Mouse (Mus musculus): ENCODE data around the gene Rcbtb2. TPM values are rescaled to one million over a fixed set of nuclear protein-coding genes. Genes with fewer than 3 reads are reported as not detected.

The Rcbtb2 gene
- polyA plus RNA-seq, 1 experiment from 2014 or later: 44.0 TPM

DNA sequence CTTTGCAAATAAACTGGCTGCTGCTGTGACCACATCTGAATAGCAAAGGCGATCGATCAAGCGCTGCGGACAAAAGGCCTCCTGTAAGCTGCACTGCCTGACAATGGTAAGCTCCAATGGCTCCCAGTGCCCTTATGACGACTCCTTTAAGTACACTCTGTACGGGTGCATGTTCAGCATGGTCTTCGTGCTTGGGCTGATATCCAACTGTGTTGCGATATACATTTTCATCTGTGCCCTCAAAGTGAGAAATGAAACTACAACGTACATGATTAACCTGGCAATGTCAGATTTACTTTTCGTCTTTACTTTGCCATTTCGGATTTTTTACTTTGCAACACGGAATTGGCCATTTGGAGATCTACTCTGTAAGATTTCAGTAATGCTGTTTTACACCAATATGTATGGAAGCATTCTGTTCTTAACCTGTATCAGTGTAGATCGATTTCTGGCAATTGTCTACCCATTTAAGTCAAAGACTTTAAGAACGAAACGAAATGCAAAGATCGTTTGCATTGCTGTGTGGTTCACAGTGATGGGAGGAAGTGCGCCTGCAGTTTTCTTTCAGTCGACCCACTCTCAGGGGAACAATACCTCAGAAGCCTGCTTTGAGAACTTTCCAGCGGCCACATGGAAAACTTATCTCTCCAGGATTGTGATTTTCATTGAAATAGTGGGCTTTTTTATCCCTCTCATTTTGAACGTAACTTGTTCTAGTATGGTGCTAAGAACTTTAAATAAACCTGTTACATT, 115.8 kb downstream of the Rcbtb2 start:
- DNase-seq (ENCODE audit: low spot score) (peak; percentile 65), ATAC-seq (ENCODE audit: low FRiP score, low TSS enrichment) (peak; percentile 85)
- Histone ChIP-seq H3K9me3 (ENCODE audit: control insufficient read depth, low read length) (no peaks in the 10 kb centered on the region), H3K27ac (replicated peaks) (peak overlapping the region; percentile 90), H3K36me3 (ENCODE audit: control insufficient read depth, insufficient read depth, low read length) (no peaks in the 10 kb centered on the region), H3K9ac (ENCODE audit: low read length) (peak overlapping the region; percentile 70), H3K4me1 (replicated peaks; ENCODE audit: control insufficient read depth, insufficient read depth) (peaks cover 3% of the 10 kb centered on the region), H3K4me2 (replicated peaks; ENCODE audit: low read depth) (peak overlapping the region; percentile 63), H3K4me3 (ENCODE audit: low read depth, low read length) (peak overlapping the region; percentile 54), H3K27me3 (ENCODE audit: control insufficient read depth, insufficient read depth, low read length) (no peaks in the 10 kb centered on the region)
- under 1% methylated on average over 20 of the region's 20 CpGs for WGBS
- TF ChIP-seq CTCF (IDR thresholded peaks at IDR 0.05; ENCODE audit: low read depth): no peak
- TF ChIP-seq EP300 (optimal IDR thresholded peaks at IDR 0.05): no peak

- peak overlapping the region; percentile 63 for H3K4me2 ChIP-seq (replicated peaks; ENCODE audit: low read depth)
- peaks cover 3% of the 10 kb centered on the region for H3K4me1 ChIP-seq (replicated peaks; ENCODE audit: control insufficient read depth, insufficient read depth)
- ATAC-seq (ENCODE audit: low FRiP score, low TSS enrichment) (no peak), DNase-seq (ENCODE audit: low spot score) (peak; percentile 30)
- 0% methylated on average over 6 of the region's 6 CpGs for WGBS
- no peaks in the 10 kb centered on the region for H3K36me3 ChIP-seq (ENCODE audit: control insufficient read depth, insufficient read depth, low read length)
- no peaks in the 10 kb centered on the region for H3K27me3 ChIP-seq (ENCODE audit: control insufficient read depth, insufficient read depth, low read length)
- peak overlapping the region; percentile 54 for H3K4me3 ChIP-seq (ENCODE audit: low read depth, low read length)
- peak overlapping the region; percentile 90 for H3K27ac ChIP-seq (replicated peaks)
- H3K9me3 ChIP-seq (ENCODE audit: control insufficient read depth, low read length): no peaks in the 10 kb centered on the region
- H3K9ac ChIP-seq (ENCODE audit: low read length): peak overlapping the region; percentile 70
- TF ChIP-seq CTCF (IDR thresholded peaks at IDR 0.05; ENCODE audit: low read depth) (no peak), EP300 (optimal IDR thresholded peaks at IDR 0.05) (no peak)
Measured at GRCm38 (mm10) chr14:73239291-73239690, 116.5 kb downstream of the Rcbtb2 start.

DNA sequence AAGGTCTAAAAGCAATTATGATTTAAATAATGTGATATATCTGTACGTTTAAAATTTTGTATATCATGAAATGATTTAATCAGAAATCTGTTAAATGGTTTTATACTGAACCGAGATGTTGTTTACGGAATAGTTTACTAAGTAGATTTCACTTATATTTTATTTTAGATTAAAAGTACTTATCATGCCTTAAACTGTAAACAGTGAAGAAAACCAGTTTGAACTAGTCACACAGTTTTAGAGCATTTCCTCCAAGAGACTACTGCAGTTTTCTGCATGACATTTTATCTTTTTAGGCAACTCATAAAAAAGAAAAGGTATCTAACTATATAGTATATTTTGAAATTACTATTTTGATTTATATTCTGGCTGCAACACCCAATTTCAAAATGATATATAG, 117.0 kb downstream of the Rcbtb2 start:
- no peaks in the 10 kb centered on the region; the same call in 1 of the 2 replicates for H3K4me1 ChIP-seq (replicated peaks; ENCODE audit: control insufficient read depth, insufficient read depth)
- 15% methylated on average over 3 of the region's 3 CpGs for WGBS
- no peak overlapping the region for H3K27ac ChIP-seq (replicated peaks)
- H3K4me2 ChIP-seq (replicated peaks; ENCODE audit: low read depth): no peak overlapping the region
- ATAC-seq (ENCODE audit: low FRiP score, low TSS enrichment) (no peak), DNase-seq (ENCODE audit: low spot score) (no peak)
- TF ChIP-seq EP300 (optimal IDR thresholded peaks at IDR 0.05) (no peak), CTCF (IDR thresholded peaks at IDR 0.05; ENCODE audit: low read depth) (no peak)
- H3K27me3 ChIP-seq (ENCODE audit: control insufficient read depth, insufficient read depth, low read length): no peaks in the 10 kb centered on the region
- H3K9ac ChIP-seq (ENCODE audit: low read length): no peak overlapping the region
- no peaks in the 10 kb centered on the region for H3K36me3 ChIP-seq (ENCODE audit: control insufficient read depth, insufficient read depth, low read length)
- H3K4me3 ChIP-seq (ENCODE audit: low read depth, low read length): no peak overlapping the region
- H3K9me3 ChIP-seq (ENCODE audit: control insufficient read depth, low read length): no peaks in the 10 kb centered on the region

DNA sequence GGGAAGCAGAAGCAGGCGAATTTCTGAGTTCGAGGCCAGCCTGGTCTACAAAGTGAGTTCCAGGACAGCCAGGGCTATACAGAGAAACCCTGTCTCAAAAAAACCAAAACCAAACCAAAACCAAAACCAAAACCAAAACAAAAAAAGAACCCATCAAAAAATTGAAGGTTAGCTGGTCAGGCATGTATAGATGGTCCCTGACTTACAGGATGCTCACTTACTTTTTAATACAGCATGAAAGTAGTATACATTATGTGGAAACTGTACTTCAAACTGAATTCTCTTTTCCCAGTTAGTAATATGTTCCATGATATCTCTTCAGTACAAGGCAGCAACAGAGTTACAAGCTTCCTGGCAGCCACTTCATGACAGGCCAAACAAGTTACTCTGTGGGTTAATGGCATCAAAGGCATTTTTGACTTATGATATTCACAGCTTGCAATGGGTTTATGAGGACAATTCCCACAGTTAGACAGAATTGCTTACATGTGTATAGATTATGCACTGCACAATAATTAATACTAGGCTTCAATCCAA, 121.3 kb downstream of the Rcbtb2 start:
- no peak for TF ChIP-seq EP300 (optimal IDR thresholded peaks at IDR 0.05)
- no peak for TF ChIP-seq CTCF (IDR thresholded peaks at IDR 0.05; ENCODE audit: low read depth)
- no peak for ATAC-seq (ENCODE audit: low FRiP score, low TSS enrichment)
- no peak overlapping the region for H3K9ac ChIP-seq (ENCODE audit: low read length)
- H3K9me3 ChIP-seq (ENCODE audit: control insufficient read depth, low read length): no peaks in the 10 kb centered on the region
- no peak overlapping the region for H3K4me3 ChIP-seq (ENCODE audit: low read depth, low read length)
- no peak overlapping the region for H3K4me2 ChIP-seq (replicated peaks; ENCODE audit: low read depth)
- no peaks in the 10 kb centered on the region for H3K4me1 ChIP-seq (replicated peaks; ENCODE audit: control insufficient read depth, insufficient read depth)
- H3K36me3 ChIP-seq (ENCODE audit: control insufficient read depth, insufficient read depth, low read length): no peaks in the 10 kb centered on the region
- 90% methylated on average over 2 of the region's 2 CpGs for WGBS
- no peak overlapping the region for H3K27ac ChIP-seq (replicated peaks)
- DNase-seq (ENCODE audit: low spot score): no peak
- H3K27me3 ChIP-seq (ENCODE audit: control insufficient read depth, insufficient read depth, low read length): no peaks in the 10 kb centered on the region

DNA sequence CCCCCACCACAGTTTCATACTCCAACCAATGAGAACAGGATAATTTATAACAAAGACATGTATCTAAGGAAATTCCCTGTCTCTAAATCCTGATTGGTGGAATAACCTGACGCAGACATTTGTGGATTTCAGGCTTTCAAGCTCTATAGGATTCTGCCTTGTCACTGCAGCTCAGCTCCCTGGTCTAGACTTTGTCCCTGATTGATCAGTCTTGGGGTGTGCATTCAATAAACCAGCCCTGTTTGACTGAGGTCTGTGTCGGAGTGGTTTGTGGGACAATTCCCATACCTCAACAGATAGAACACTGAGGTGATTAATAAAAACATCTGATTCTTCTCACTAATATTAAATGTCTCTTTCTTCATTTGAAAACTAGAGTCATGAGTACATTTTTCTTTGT, 127.2 kb downstream of the Rcbtb2 start:
- Histone ChIP-seq H3K9me3 (ENCODE audit: control insufficient read depth, low read length) (no peaks in the 10 kb centered on the region), H3K36me3 (ENCODE audit: control insufficient read depth, insufficient read depth, low read length) (no peaks in the 10 kb centered on the region), H3K4me1 (replicated peaks; ENCODE audit: control insufficient read depth, insufficient read depth) (no peaks in the 10 kb centered on the region), H3K27ac (replicated peaks) (no peak overlapping the region), H3K4me3 (ENCODE audit: low read depth, low read length) (no peak overlapping the region), H3K9ac (ENCODE audit: low read length) (no peak overlapping the region), H3K27me3 (ENCODE audit: control insufficient read depth, insufficient read depth, low read length) (no peaks in the 10 kb centered on the region), H3K4me2 (replicated peaks; ENCODE audit: low read depth) (no peak overlapping the region)
- 90% methylated on average over 2 of the region's 2 CpGs for WGBS
- no peak for TF ChIP-seq EP300 (optimal IDR thresholded peaks at IDR 0.05)
- TF ChIP-seq CTCF (IDR thresholded peaks at IDR 0.05; ENCODE audit: low read depth): no peak
- ATAC-seq (ENCODE audit: low FRiP score, low TSS enrichment) (no peak), DNase-seq (ENCODE audit: low spot score) (no peak)

- Histone ChIP-seq H3K27ac (replicated peaks) (peak overlapping the region; percentile 19), H3K4me2 (replicated peaks; ENCODE audit: low read depth) (no peak overlapping the region)
- WGBS: 50% methylated on average over 2 of the region's 2 CpGs
Measured at GRCm38 (mm10) chr14:73252276-73252675, 129.4 kb downstream of the Rcbtb2 start.

More at GRCm38 (mm10) chr14:73252276-73252675, 129.4 kb downstream of the Rcbtb2 start:
- TF ChIP-seq EP300 (optimal IDR thresholded peaks at IDR 0.05) (no peak), CTCF (IDR thresholded peaks at IDR 0.05; ENCODE audit: low read depth) (no peak)
- H3K9ac ChIP-seq (ENCODE audit: low read length): no peak overlapping the region
- no peaks in the 10 kb centered on the region for H3K4me1 ChIP-seq (replicated peaks; ENCODE audit: control insufficient read depth, insufficient read depth)
- H3K27me3 ChIP-seq (ENCODE audit: control insufficient read depth, insufficient read depth, low read length): no peaks in the 10 kb centered on the region
- ATAC-seq (ENCODE audit: low FRiP score, low TSS enrichment): no peak
- no peaks in the 10 kb centered on the region for H3K36me3 ChIP-seq (ENCODE audit: control insufficient read depth, insufficient read depth, low read length)
- H3K9me3 ChIP-seq (ENCODE audit: control insufficient read depth, low read length): no peaks in the 10 kb centered on the region
- DNase-seq (ENCODE audit: low spot score): no peak
- H3K4me3 ChIP-seq (ENCODE audit: low read depth, low read length): no peak overlapping the region

All from stomach, postnatal 0 days (tissue).